Mouse (Mus musculus) Muller cell, postnatal 12 days (primary cell): ENCODE measurements at regions not wholly inside any gene's neighbourhood (a gene's known extent, or its start where the extent isn't known, plus 50 kb on each side); places are given as distances from the start of the nearest gene placed in this dataset.

Experiments
- DNase-seq: peaks from one replicate; pipeline ENCODE4 v3.0.0-alpha.2; 2015; ENCODE audit errors: inconsistent ontology term

GRCm38 (mm10) chr14:39785090-39785489 lies 312.2 kb upstream of the Nrg3 start:
- DNase-seq = no peak

- DNase-seq = no peak
Observed at GRCm38 (mm10) chr14:39781849-39782248, 309.0 kb upstream of the Nrg3 start.

- peak; percentile 94 for DNase-seq
Observed at GRCm38 (mm10) chr14:39768101-39768500, 295.2 kb upstream of the Nrg3 start.
